Mouse (Mus musculus) liver, embryonic 11.5 days (tissue): ENCODE results near the gene Arhgdib. TPM values are rescaled to one million over a fixed set of nuclear protein-coding genes. Genes with fewer than 3 reads are reported as not detected.

Experiments used
- ATAC-seq: fragments of 200-750 bp; cut with Nextera tagmentation; replicated peaks from 2 replicates; pipeline ENCODE4 v1.8.0; 2017; ENCODE audit warnings: moderate number of reproducible peaks, mild to moderate bottlenecking, moderate TSS enrichment, moderate library complexity; ENCODE audit not compliant: low FRiP score
- DNase-seq: peaks from one replicate; pipeline ENCODE4 v3.0.0-alpha.2; 2017; ENCODE audit warnings: low spot score
- H3K27ac ChIP-seq: fragments of 300-500 bp; sonication (generic); 2 replicates; pipeline ENCODE4 v1.5.1; 2014; ENCODE audit warnings: mild to moderate bottlenecking, low read depth, low read length, control low read depth
- H3K27me3 ChIP-seq: fragments of 300-500 bp; sonication (generic); replicated peaks from 2 replicates; pipeline ENCODE4 v1.6.1; 2014; ENCODE audit warnings: low read length, mixed read lengths; ENCODE audit not compliant: control insufficient read depth, insufficient read depth
- H3K36me3 ChIP-seq: fragments of 300-500 bp; sonication (generic); 2 replicates; pipeline ENCODE4 v1.6.1; 2014; ENCODE audit warnings: mild to moderate bottlenecking, low read length, moderate library complexity, mixed read lengths; ENCODE audit not compliant: control insufficient read depth, insufficient read depth
- H3K4me1 ChIP-seq: fragments of 300-500 bp; sonication (generic); replicated peaks from 2 replicates; pipeline ENCODE4 v1.6.1; 2014; ENCODE audit warnings: low read length, mixed read lengths; ENCODE audit not compliant: control insufficient read depth, insufficient read depth
- H3K4me2 ChIP-seq: fragments of 300-500 bp; sonication (generic); 2 replicates; pipeline ENCODE4 v1.6.1; 2014; ENCODE audit warnings: mild to moderate bottlenecking, control low read depth, moderate library complexity
- H3K4me3 ChIP-seq: fragments of 300-500 bp; sonication (generic); 2 replicates; pipeline ENCODE4 v1.5.1; 2014; ENCODE audit warnings: low read depth, low read length, control low read depth
- H3K9ac ChIP-seq: fragments of 300-500 bp; sonication (generic); 2 replicates; pipeline ENCODE4 v1.6.1; 2014; ENCODE audit warnings: low read depth, low read length, control low read depth
- H3K9me3 ChIP-seq: fragments of 300-500 bp; sonication (generic); 2 replicates; pipeline ENCODE4 v1.6.1; 2016; ENCODE audit warnings: low read length, inconsistent platforms, mixed read lengths; ENCODE audit not compliant: control insufficient read depth
- WGBS: fragments of 180-500 bp; shearing (Covaris S2); extraction: QIAGEN DNeasy Blood & Tissue Kit; methylation state at CpG from one replicate; pipeline ENCODE4 v1.1.7; 2014; 5-methylcytosine and 5-hydroxymethylcytosine counted together
- polyA plus RNA-seq: library from polyadenylated mRNA; unstranded; fragments of >200 nt; fragmentation: Nextera tagmentation; extraction: Ambion mirVana; gene quantifications from 2 replicates; pipeline ENCODE4 v1.2.1, GENCODE M21; 2014

Gene Arhgdib
- 181 and 183 TPM in 2 replicates for polyA plus RNA-seq

- ATAC-seq (peak; percentile 49), DNase-seq (peak; percentile 53)
- peak within 1 kb of the TSS; percentile 89 for H3K27ac ChIP-seq
- 18% methylated on average over 12 of the region's 12 CpGs for WGBS
- H3K9ac ChIP-seq, result peak within 1 kb of the TSS; percentile 53
- no peaks in the 10 kb centered on the region for H3K27me3 ChIP-seq
- peak within 1 kb of the TSS; percentile 49 for H3K4me2 ChIP-seq
- no peaks in the 10 kb centered on the region for H3K36me3 ChIP-seq
- H3K4me3 ChIP-seq, result peak within 1 kb of the TSS; percentile 37
- H3K9me3 ChIP-seq, result no peaks in the 10 kb centered on the region
- H3K4me1 ChIP-seq, result peaks cover 24% of the 10 kb centered on the region
Observed at GRCm38 (mm10) chr6:136941051-136942021, at the start of gene Arhgdib. Gene Arhgdib, minus strand, starts transcription at chr6:136941899.

GRCm38 (mm10) chr6:136990557-136990956 is 48.9 kb upstream of the Arhgdib start:
- H3K9me3 ChIP-seq, result no peaks in the 10 kb centered on the region
- H3K4me3 ChIP-seq, result no peak overlapping the region
- H3K9ac ChIP-seq, result no peak overlapping the region
- no peak overlapping the region for H3K4me2 ChIP-seq
- H3K4me1 ChIP-seq, result no peaks in the 10 kb centered on the region
- 53% methylated on average over 8 of the region's 8 CpGs for WGBS
- H3K27ac ChIP-seq, result no peak overlapping the region
- DNase-seq (no peak), ATAC-seq (no peak)
- no peaks in the 10 kb centered on the region for H3K36me3 ChIP-seq
- H3K27me3 ChIP-seq, result no peaks in the 10 kb centered on the region

- ATAC-seq, result peak; percentile 71; the same call in 1 of the 2 replicates
- H3K27ac ChIP-seq, result no peak overlapping the region
- no peaks in the 10 kb centered on the region for H3K27me3 ChIP-seq
- H3K4me2 ChIP-seq, result peak overlapping the region; percentile 31
- H3K36me3 ChIP-seq, result no peaks in the 10 kb centered on the region
- no peak overlapping the region for H3K4me3 ChIP-seq
- no peaks in the 10 kb centered on the region for H3K9me3 ChIP-seq
- 32% methylated on average over 11 of the region's 11 CpGs for WGBS
- H3K9ac ChIP-seq, result no peak overlapping the region
- no peak for DNase-seq
- H3K4me1 ChIP-seq, result no peaks in the 10 kb centered on the region
Observed at GRCm38 (mm10) chr6:136989824-136990497, 48.3 kb upstream of the Arhgdib start.

- DNase-seq, result no peak
- no peak overlapping the region for H3K4me3 ChIP-seq
- ATAC-seq, result no peak
- H3K27ac ChIP-seq, result no peak overlapping the region
- H3K9ac ChIP-seq, result no peak overlapping the region
- WGBS, result 65% methylated on average over 7 of the region's 7 CpGs
- H3K36me3 ChIP-seq, result no peaks in the 10 kb centered on the region
- no peak overlapping the region for H3K4me2 ChIP-seq
- no peaks in the 10 kb centered on the region for H3K9me3 ChIP-seq
- H3K4me1 ChIP-seq, result no peaks in the 10 kb centered on the region
- H3K27me3 ChIP-seq, result no peaks in the 10 kb centered on the region
Observed at GRCm38 (mm10) chr6:136988536-136989060, 46.9 kb upstream of the Arhgdib start.

- Histone ChIP-seq H3K27ac (no peak overlapping the region), H3K9ac (no peak overlapping the region), H3K4me3 (no peak overlapping the region), H3K4me2 (no peak overlapping the region), H3K9me3 (no peaks in the 10 kb centered on the region), H3K27me3 (no peaks in the 10 kb centered on the region), H3K36me3 (no peaks in the 10 kb centered on the region), H3K4me1 (no peaks in the 10 kb centered on the region)
- no peak for ATAC-seq
- 65% methylated on average over 11 of the region's 11 CpGs for WGBS
- no peak for DNase-seq
Observed at GRCm38 (mm10) chr6:136986718-136987117, 45.0 kb upstream of the Arhgdib start.

- ATAC-seq, result no peak
- no peak overlapping the region for H3K27ac ChIP-seq
- 61% methylated on average over 13 of the region's 13 CpGs for WGBS
- DNase-seq, result no peak
- no peak overlapping the region for H3K4me2 ChIP-seq
- no peaks in the 10 kb centered on the region for H3K36me3 ChIP-seq
- H3K4me1 ChIP-seq, result no peaks in the 10 kb centered on the region
- no peaks in the 10 kb centered on the region for H3K27me3 ChIP-seq
- H3K4me3 ChIP-seq, result no peak overlapping the region
- H3K9ac ChIP-seq, result no peak overlapping the region
- H3K9me3 ChIP-seq, result no peaks in the 10 kb centered on the region
Observed at GRCm38 (mm10) chr6:136986019-136986418, 44.3 kb upstream of the Arhgdib start.

GRCm38 (mm10) chr6:136983201-136983600 is 41.5 kb upstream of the Arhgdib start:
- H3K9me3 ChIP-seq, result no peaks in the 10 kb centered on the region
- no peak overlapping the region for H3K27ac ChIP-seq
- H3K4me2 ChIP-seq, result no peak overlapping the region
- H3K4me1 ChIP-seq, result peaks cover 11% of the 10 kb centered on the region
- no peak overlapping the region for H3K9ac ChIP-seq
- ATAC-seq (no peak), DNase-seq (no peak)
- no peaks in the 10 kb centered on the region for H3K36me3 ChIP-seq
- H3K4me3 ChIP-seq, result no peak overlapping the region
- no peaks in the 10 kb centered on the region for H3K27me3 ChIP-seq
- 78% methylated on average over 7 of the region's 7 CpGs for WGBS

- no peak for DNase-seq
Observed at GRCm38 (mm10) chr6:136982581-136982980, 40.9 kb upstream of the Arhgdib start.

More at GRCm38 (mm10) chr6:136982581-136982980, 40.9 kb upstream of the Arhgdib start:
- no peak overlapping the region for H3K4me3 ChIP-seq
- 83% methylated on average over 6 of the region's 6 CpGs for WGBS
- no peak overlapping the region for H3K4me2 ChIP-seq
- ATAC-seq, result no peak
- H3K36me3 ChIP-seq, result no peaks in the 10 kb centered on the region
- no peaks in the 10 kb centered on the region for H3K27me3 ChIP-seq
- H3K9ac ChIP-seq, result no peak overlapping the region
- peaks cover 11% of the 10 kb centered on the region for H3K4me1 ChIP-seq
- no peaks in the 10 kb centered on the region for H3K9me3 ChIP-seq
- no peak overlapping the region for H3K27ac ChIP-seq
